Mouse (Mus musculus): Measurements from ENCODE around the gene Mrtfa. TPM values are rescaled to one million over a fixed set of nuclear protein-coding genes. Genes with fewer than 3 reads are reported as not detected.

Gene Mrtfa
- polyA plus RNA-seq, 1 experiment from 2014 or later = 4.5 TPM

- Histone ChIP-seq H3K27ac (ENCODE audit: low read depth) (no peak overlapping the region), H3K4me1 (ENCODE audit: insufficient read depth) (peaks cover 14% of the 10 kb centered on the region), H3K4me2 (ENCODE audit: low read depth, low read length) (no peak overlapping the region), H3K9ac (replicated peaks) (no peak overlapping the region), H3K27me3 (ENCODE audit: insufficient read depth, low read length) (no peaks in the 10 kb centered on the region), H3K4me3 (ENCODE audit: low read depth, low read length) (no peak overlapping the region), H3K36me3 (replicated peaks; ENCODE audit: insufficient read depth, low read length) (no peaks in the 10 kb centered on the region), H3K9me3 (ENCODE audit: low read length) (no peaks in the 10 kb centered on the region)
- WGBS (ENCODE audit: insufficient replicate concordance) = 81% methylated on average over 7 of the region's 7 CpGs
- TF ChIP-seq CTCF (IDR thresholded peaks at IDR 0.05; ENCODE audit: low read depth) (no peak), EP300 (IDR thresholded peaks at IDR 0.05; ENCODE audit: low read depth) (no peak)
- DNase-seq (no peak), ATAC-seq (no peak)
Measured at GRCm38 (mm10) chr15:81159212-81159611, 31.3 kb downstream of the Mrtfa start.

GRCm38 (mm10) chr15:81158517-81159120, 31.9 kb downstream of the Mrtfa start:
- DNase-seq = no peak
- Histone ChIP-seq H3K36me3 (replicated peaks; ENCODE audit: insufficient read depth, low read length) (no peaks in the 10 kb centered on the region), H3K9ac (replicated peaks) (no peak overlapping the region), H3K27ac (ENCODE audit: low read depth) (no peak overlapping the region), H3K9me3 (ENCODE audit: low read length) (no peaks in the 10 kb centered on the region), H3K4me3 (ENCODE audit: low read depth, low read length) (no peak overlapping the region), H3K27me3 (ENCODE audit: insufficient read depth, low read length) (no peaks in the 10 kb centered on the region), H3K4me2 (ENCODE audit: low read depth, low read length) (no peak overlapping the region), H3K4me1 (ENCODE audit: insufficient read depth) (peaks cover 14% of the 10 kb centered on the region)
- no peak for ATAC-seq
- 72% methylated on average over 7 of the region's 7 CpGs for WGBS (ENCODE audit: insufficient replicate concordance)
- TF ChIP-seq CTCF (IDR thresholded peaks at IDR 0.05; ENCODE audit: low read depth) (peak; percentile 26; the same call in 1 of the 2 replicates), EP300 (IDR thresholded peaks at IDR 0.05; ENCODE audit: low read depth) (no peak)

DNA sequence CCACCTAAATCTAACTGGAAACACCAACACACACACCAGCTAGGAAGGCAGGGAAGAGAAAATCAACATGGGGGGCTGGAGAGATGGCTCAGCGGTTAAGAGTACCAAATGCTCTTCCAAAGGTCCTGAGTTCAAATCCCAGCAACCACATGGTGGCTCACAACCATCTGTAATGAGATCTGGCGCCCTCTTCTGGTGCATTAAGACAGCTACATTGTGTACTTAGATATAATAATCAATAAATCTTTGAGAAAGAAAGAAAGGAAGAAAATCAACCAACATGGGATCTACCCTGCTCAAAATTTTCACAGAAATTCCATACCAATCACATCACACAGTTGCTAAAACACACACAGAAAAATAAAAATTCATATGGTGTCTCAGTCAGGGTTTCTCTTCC, 34.1 kb downstream of the Mrtfa start:
- no peak overlapping the region for H3K4me2 ChIP-seq (ENCODE audit: low read depth, low read length)
- peaks cover 14% of the 10 kb centered on the region for H3K4me1 ChIP-seq (ENCODE audit: insufficient read depth)
- no peak overlapping the region for H3K4me3 ChIP-seq (ENCODE audit: low read depth, low read length)
- whole genome bisulfite sequencing (ENCODE audit: insufficient replicate concordance) = 68% methylated on average over 2 of the region's 2 CpGs
- no peak for TF ChIP-seq EP300 (IDR thresholded peaks at IDR 0.05; ENCODE audit: low read depth)
- peak; percentile 32; the same call in 1 of the 2 replicates for TF ChIP-seq CTCF (IDR thresholded peaks at IDR 0.05; ENCODE audit: low read depth)
- H3K9ac ChIP-seq (replicated peaks) = no peak overlapping the region
- H3K27me3 ChIP-seq (ENCODE audit: insufficient read depth, low read length) = no peaks in the 10 kb centered on the region
- no peaks in the 10 kb centered on the region for H3K9me3 ChIP-seq (ENCODE audit: low read length)
- no peak overlapping the region for H3K27ac ChIP-seq (ENCODE audit: low read depth)
- no peaks in the 10 kb centered on the region for H3K36me3 ChIP-seq (replicated peaks; ENCODE audit: insufficient read depth, low read length)
- ATAC-seq (no peak), DNase-seq (no peak)

DNA sequence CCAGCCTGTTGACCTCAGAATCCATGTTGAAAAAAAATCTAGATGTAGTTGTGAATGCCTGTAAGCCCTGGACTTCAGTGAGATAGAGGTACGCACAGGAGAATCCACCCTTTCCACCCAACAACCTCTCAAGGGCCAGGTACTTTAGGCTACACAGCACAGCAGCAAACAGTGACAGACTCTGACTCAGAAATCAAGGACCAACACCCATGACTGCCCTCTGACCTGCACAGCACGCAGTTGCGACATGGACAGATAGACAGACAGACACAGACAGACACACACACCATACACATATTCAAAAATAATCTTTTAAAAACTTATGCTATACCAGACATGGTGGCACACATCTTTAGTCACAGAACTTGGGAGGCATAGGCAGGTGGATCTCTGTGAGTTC, 34.7 kb downstream of the Mrtfa start:
- Histone ChIP-seq H3K4me1 (ENCODE audit: insufficient read depth) (peaks cover 14% of the 10 kb centered on the region), H3K27ac (ENCODE audit: low read depth) (no peak overlapping the region), H3K27me3 (ENCODE audit: insufficient read depth, low read length) (no peaks in the 10 kb centered on the region), H3K36me3 (replicated peaks; ENCODE audit: insufficient read depth, low read length) (no peaks in the 10 kb centered on the region), H3K9me3 (ENCODE audit: low read length) (no peaks in the 10 kb centered on the region), H3K4me3 (ENCODE audit: low read depth, low read length) (no peak overlapping the region), H3K9ac (replicated peaks) (no peak overlapping the region), H3K4me2 (ENCODE audit: low read depth, low read length) (no peak overlapping the region)
- DNase-seq = no peak
- TF ChIP-seq CTCF (IDR thresholded peaks at IDR 0.05; ENCODE audit: low read depth) = no peak
- no peak for ATAC-seq
- WGBS (ENCODE audit: insufficient replicate concordance) = 78% methylated on average over 3 of the region's 3 CpGs

- H3K9me3 ChIP-seq (ENCODE audit: low read length) = no peaks in the 10 kb centered on the region
- WGBS (ENCODE audit: insufficient replicate concordance) = 57% methylated on average over 2 of the region's 2 CpGs
- no peak for ATAC-seq
Measured at GRCm38 (mm10) chr15:81154846-81155624, 35.5 kb downstream of the Mrtfa start.

GRCm38 (mm10) chr15:81141956-81142576, 48.5 kb downstream of the Mrtfa start:
- DNase-seq = no peak
- Histone ChIP-seq H3K4me1 (ENCODE audit: insufficient read depth) (no peaks in the 10 kb centered on the region; the same call in 1 of the 2 replicates), H3K9ac (replicated peaks) (no peak overlapping the region), H3K9me3 (ENCODE audit: low read length) (no peaks in the 10 kb centered on the region), H3K36me3 (replicated peaks; ENCODE audit: insufficient read depth, low read length) (no peaks in the 10 kb centered on the region), H3K4me2 (ENCODE audit: low read depth, low read length) (0 out of 2 replicates have a peak overlapping the region, but pooled peaks have one; percentile 7), H3K27ac (ENCODE audit: low read depth) (no peak overlapping the region), H3K4me3 (ENCODE audit: low read depth, low read length) (no peak overlapping the region), H3K27me3 (ENCODE audit: insufficient read depth, low read length) (no peaks in the 10 kb centered on the region)
- TF ChIP-seq EP300 (IDR thresholded peaks at IDR 0.05; ENCODE audit: low read depth) = no peak
- no peak for TF ChIP-seq CTCF (IDR thresholded peaks at IDR 0.05; ENCODE audit: low read depth)
- no peak for ATAC-seq
- 39% methylated on average over 11 of the region's 11 CpGs for WGBS (ENCODE audit: insufficient replicate concordance)

More at GRCm38 (mm10) chr15:81154846-81155624, 35.5 kb downstream of the Mrtfa start:
- no peaks in the 10 kb centered on the region for H3K27me3 ChIP-seq (ENCODE audit: insufficient read depth, low read length)
- H3K9ac ChIP-seq (replicated peaks) = no peak overlapping the region
- H3K36me3 ChIP-seq (replicated peaks; ENCODE audit: insufficient read depth, low read length) = no peaks in the 10 kb centered on the region
- DNase-seq = no peak
- peaks cover 14% of the 10 kb centered on the region for H3K4me1 ChIP-seq (ENCODE audit: insufficient read depth)
- no peak overlapping the region for H3K4me3 ChIP-seq (ENCODE audit: low read depth, low read length)
- H3K4me2 ChIP-seq (ENCODE audit: low read depth, low read length) = no peak overlapping the region
- H3K27ac ChIP-seq (ENCODE audit: low read depth) = 0 out of 2 replicates have a peak overlapping the region, but pooled peaks have one; percentile 3
- TF ChIP-seq EP300 (IDR thresholded peaks at IDR 0.05; ENCODE audit: low read depth) (no peak), CTCF (IDR thresholded peaks at IDR 0.05; ENCODE audit: low read depth) (no peak)
